Mouse (Mus musculus) heart, postnatal 36 days (tissue): ENCODE measurements around the gene Ccr1. TPM values are rescaled to one million over a fixed set of nuclear protein-coding genes. Genes with fewer than 3 reads are reported as not detected.
"Not testable (repeated sequence)": the region's sequence is repeated elsewhere in the genome, so short reads cannot be mapped to it uniquely, and the experiment has no call there.

Experiments
- DNase-seq, 2 experiments: peaks; one replicate each; pipeline ENCODE4 v3.0.0; 2021 to 2022
- intact Hi-C: fragments of 180-260 bp; cut with DNase I; formaldehyde crosslinking; loops from one replicate; pipeline ENCODE4 v1.15.1; 2025
- total RNA-seq, 2 experiments: library from RNA; stranded (reverse); gene quantifications; 2 replicates each; pipeline ENCODE4 v1.2.3; 2021

The Ccr1 gene
- total RNA-seq, result 1 to 10 TPM; 1.1 to 1.3 TPM

DNA sequence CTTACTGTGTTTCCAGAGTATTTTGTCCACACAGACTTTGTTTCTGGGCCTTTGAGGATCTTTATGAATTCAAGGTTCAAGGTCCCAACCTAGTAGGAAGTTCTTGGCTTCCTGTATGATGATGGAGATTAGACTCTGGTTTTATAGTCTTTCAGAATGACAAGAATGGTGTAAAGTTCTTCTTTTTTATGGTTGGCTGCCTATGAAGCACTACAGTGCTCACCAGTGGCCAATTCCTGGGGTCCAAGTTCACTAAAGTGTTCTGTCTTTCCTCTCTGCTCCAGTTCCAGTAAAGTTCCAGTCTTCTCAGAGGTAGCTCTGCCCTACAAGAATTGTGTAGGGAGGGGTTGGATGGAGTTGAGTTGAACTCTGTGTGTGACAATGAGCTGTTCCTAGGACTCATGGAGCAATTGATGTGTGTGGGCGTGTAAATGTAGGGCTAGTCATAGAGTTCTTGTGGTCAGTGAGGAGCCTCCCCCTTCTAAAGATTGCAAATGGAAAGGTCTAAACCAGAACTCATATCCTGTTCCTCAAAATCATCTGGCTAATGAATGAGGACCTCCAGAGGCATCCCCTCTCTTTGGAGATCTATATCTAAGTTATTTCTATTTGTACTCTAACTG is at the start of gene Ccr1:
TSS of gene Ccr1 (minus strand) at position 403 of the 623 bp plus-strand sequence.
- intact Hi-C loops, result no loop called here
- DNase-seq, result no peak

DNA sequence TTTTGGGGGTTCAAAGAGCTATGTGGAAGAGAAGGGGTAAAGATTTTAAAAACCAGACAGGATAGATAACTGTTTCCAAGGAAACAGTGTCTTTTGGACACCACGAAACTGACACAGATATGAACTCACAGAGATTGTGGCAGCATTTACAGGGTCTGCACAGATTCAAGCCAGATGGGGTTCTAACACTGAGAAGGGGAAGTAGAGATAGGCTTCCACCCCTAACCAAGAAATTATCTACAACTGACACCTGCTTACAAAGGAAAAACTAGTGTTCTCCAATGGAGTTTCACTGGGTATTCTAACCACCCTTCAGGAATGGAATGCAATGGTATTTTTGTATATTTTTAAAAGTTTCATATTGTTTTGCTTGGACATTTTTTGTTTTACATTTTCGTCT is 47.6 kb upstream of the Ccr1 start:
- intact Hi-C loops, result no loop called here
- DNase-seq, result no peak

DNA sequence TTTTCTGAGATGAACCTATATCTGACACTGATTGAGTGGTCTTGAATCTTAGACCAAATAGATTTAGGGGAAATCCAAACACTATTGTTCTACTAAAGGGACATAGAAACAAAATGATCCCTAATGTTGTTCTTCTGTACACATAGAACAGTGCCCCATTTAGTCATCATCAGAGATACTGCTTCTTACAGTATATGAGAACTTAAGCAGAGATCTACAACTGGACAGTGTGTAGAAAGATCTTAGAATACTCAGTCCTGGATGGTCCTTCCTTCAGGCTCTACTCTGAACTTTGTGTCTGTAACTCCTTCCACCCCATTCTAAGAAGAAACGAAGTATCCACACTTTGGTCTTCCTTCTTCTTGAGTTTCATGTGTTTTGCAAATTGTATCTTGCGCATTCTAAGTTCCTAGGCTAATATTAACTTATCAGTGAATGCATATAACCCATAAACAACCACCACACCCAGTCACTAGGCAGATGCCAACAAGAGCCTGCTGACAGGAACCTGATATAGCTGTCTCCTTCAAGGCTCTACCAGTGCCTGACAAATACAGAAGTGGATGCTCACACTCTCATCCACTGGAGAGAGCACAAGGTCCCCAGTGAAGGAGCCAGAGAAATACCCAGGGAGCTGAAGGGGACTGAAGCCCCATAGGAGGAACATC is 46.6 kb upstream of the Ccr1 start:
- intact Hi-C loops, result no loop called here
- DNase-seq, result no peak

DNA sequence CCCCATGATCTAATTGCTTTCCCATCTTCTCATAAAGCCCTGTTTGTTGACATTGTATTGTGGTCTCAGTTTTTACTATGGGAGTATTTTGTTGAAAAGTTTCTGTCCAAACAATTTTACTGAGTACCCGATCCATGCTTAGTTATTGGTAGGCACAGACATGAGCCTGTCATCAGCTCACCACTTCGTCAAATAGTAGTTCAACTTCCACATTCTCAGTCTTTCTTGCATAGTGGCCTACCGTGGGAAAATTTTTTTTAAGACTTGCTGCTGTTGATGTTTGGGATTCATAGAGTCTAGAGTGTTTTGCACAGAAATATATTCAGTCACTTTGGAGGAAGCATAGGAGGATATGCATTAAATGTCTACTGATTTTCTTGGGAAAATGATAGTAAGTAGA is 44.8 kb upstream of the Ccr1 start:
- intact Hi-C loops, result no loop called here
- no peak for DNase-seq

DNA sequence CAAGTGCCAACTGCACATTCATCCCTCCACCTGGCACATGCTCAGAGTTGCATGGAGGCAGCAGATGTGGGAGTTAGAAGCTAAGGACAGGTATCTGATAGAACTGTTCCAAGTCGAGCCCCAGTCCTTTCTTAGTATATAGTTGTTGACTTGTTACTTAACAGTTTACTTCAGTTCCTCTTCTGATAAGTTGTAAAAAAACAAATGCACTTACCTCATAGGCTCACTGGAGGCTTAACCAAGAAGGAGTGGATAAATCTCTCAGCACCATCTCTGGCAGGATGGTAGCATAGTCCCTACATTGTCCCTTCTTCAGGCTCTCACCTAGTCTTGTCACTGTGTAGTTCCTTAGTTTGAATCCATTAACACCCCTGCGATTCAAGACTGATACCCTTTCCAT is 44.2 kb upstream of the Ccr1 start:
- no peak for DNase-seq
- intact Hi-C loops, result no loop called here

DNA sequence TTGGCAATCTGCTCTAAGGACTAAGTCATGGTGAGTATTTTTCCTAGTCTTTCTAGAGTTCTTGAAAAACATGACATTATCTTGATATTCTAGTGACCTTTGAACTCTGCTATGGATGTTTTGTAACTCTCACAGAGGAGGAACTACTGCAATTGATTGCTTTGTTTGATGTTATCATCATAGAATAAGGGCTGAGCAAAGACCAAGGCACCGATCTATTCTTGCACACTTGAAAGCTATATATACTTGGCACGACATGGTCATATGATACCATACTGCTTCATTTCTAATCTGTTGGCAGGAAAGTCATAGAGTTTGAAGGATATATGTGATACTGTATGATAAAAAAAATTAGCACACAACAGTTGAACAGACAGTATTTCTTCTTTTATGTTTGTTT is 31.3 kb upstream of the Ccr1 start:
- intact Hi-C loops, result no loop called here
- DNase-seq, result no peak

DNA sequence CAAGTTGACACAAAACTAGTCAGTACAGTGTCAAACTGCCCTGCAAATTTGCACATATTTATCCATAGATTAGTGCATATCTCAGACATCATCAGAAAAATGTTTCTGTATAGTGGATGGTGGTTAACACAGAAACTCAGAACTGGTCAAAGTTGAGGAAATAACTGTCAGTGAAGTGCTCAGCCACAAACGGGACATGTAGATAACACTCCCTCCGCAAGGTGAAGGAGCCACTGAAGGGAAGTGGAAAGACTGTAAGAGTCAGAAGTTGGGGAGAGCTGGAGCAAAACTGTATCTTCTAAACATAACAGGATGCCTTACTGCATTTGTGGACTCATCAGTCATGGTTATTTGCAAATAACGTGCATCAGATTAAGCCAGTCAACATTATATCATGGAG is 29.2 kb upstream of the Ccr1 start:
- DNase-seq, result no peak
- intact Hi-C loops, result no loop called here

DNA sequence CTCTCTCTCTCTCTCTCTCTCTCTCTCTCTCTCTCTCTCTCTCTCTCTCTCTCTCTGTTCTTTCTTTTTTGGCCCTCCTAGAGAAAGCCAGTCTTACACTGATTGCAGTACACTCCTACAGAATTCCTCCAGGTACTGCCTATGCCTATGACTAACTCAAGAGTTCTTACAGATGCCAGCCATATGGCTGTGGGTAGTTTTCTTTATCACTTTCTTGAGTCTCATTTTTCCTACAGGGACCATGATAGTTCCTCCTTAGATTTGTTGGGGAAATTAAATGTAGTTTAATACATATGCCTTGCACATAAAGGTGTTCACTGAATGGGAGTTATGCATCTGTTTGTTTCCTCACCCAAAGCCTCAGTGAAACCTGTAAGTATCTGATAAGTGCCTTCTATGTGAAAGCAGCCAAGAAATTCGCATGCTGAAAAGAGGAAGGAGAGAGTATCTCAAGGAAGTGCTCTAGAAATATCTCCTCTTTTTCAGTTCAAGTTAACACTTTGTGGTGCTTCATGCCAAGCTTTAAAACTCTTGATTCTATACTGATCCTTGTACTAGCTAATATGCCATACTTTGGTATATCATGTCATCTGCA is 22.9 kb upstream of the Ccr1 start:
- DNase-seq, result no peak
- intact Hi-C loops, result no loop called here

DNA sequence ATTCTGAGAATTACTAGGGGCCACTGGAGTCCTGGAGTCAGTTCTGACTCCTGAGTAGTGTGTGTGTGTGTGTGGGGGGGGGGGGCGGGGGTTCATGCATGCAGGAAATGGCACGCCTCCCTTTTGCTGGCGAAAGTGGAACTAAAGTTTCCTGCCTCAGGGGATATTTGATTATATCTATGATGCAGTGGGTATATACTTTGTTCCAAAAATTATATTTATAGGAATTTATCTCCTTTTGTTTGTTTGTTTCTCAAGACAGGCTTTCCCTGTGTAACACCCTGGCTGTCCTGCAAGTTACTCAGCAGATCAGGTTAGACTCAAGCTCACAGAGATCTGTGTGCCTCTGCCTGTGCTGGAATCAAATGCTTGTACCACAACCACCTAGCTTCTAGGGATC is 21.2 kb upstream of the Ccr1 start:
- DNase-seq, result no peak
- intact Hi-C loops, result no loop called here

DNA sequence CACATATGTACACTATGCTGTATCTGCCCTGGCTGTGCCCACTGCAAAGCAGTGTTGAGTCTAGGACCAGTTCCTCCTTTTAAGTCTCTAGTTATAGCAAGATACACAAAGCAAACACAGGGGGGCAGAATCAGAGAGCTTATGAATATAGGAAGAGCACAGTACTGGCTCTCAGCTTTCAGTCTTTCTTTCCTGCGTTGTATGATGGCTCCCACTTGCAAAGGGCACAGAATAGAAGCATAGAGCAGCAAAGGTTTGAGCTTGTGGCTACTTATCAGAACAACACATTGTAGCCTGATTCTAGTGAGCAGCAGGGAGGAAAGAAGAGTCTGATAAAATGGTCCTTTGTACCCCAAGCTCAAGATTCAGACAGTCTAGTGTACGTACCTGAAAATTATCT is 17.7 kb upstream of the Ccr1 start:
- DNase-seq, result no peak
- intact Hi-C loops, result no loop called here

DNA sequence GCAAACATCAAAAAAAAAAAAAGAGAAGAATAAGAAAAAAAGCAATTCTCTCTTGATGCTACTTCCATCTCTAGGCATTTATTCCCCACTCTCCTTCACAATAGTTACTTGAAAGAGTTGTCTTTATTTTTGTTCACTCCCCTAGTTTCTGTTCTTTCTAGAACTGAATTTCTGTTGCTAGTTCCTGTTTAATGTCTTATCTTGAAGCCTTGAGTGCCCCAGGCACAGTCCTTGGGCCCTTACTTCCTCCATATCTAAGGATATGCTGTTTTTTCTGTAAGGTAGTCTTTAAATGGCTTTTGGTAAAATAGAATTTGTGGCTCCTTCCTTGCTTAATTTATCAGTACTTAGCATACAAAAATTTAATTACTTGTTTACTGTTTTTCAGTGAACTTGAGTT is 16.5 kb upstream of the Ccr1 start:
- intact Hi-C loops, result no loop called here
- DNase-seq, result no peak

DNA sequence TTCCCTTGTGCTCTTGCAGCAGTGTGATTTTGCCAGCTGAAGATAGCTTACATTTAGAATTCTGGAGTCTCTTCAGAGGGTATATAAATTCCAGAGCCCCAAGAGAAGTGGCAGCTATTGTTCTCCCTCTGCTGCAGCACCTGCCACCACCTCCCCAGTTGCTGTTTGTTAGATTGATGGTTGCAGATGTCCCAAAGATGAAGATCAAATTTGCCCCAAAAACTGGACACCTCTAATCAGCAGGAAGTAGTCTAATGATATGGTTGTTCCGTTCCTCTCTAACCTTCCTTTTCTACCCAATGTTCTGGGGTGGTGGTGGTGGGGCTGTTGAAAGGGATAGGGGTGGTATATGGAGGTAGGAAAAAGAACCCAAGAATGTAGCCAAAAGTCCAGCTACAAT is 14.2 kb upstream of the Ccr1 start:
- intact Hi-C loops, result no loop called here

DNA sequence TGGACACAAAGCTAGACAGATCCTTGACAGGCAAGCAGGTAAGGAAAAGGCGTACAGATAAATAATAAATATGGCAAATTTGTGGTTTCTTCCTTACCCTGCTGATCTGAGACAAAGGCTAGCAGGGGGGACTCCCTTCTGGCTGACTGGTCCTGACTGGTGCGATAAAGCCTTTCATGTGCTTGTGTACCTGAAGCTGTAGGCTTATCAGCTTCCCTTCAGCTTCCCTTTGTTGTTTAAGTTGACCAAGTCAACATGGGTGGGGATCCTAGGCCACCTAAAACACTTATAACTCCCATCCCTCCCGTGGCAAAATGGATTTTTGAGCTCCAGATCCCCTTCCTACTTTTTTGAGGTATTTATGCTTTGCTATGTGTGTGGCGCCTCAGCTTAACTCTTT is 13.4 kb upstream of the Ccr1 start:
- DNase-seq, result no peak
- intact Hi-C loops, result no loop called here

More for the DNA sequence above, 14.2 kb upstream of the Ccr1 start:
- DNase-seq, result no peak

DNA sequence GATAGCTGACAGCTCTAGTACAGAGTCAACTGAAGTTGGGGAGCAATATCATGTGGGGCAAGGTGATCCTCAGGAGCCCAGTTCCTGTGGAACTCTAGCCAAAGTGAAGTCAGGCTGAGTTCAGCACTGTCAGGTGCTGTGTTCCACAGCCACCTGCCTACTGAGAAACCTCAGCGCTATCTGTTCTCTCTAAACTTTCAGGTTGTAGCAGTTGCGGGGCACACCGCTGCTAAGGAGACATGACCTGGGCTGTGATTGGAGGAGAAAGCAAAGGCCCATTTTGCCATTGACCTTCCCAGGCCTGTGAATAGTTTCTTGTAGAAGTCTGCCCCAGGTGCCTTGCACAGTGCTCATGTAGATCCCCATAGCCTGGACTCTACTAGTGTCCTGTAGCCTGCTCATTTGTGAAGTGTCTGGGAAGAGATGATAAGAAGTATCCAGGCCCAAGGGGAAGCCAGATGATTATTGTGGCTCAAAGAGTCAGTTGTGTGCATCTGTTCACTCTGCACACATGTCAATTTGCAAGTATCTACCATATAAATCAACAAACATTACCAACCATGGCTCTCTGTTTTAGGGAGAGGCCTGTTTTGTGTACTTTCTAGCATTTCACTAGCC is 12.5 kb upstream of the Ccr1 start:
- not testable (repeated sequence) for DNase-seq

DNA sequence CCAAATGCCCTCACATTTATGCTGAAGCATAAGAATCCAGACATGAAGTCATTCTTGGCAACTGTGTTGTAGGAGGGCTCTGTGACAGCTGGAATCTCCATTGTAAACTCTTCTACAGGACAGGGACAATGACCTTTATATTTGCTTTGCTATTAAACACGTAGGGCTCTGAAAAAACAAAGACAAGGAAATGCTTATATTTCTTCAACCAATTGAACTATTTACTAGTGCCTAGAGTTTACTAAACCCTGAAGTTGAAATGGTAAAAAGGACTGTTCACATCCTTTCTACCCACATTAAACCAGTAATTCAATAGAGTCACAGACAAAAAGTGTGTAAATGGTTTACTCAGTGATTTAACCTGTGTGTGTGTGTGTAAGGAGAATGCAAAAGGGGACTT is 9.8 kb upstream of the Ccr1 start, which contains the start of gene Ccr1l1:
TSS of gene Ccr1l1 (minus strand) at position 101 of the 400 bp plus-strand sequence.
- no peak for DNase-seq

More for the DNA sequence above, 12.5 kb upstream of the Ccr1 start:
- intact Hi-C loops, result not testable (repeated sequence)

DNA sequence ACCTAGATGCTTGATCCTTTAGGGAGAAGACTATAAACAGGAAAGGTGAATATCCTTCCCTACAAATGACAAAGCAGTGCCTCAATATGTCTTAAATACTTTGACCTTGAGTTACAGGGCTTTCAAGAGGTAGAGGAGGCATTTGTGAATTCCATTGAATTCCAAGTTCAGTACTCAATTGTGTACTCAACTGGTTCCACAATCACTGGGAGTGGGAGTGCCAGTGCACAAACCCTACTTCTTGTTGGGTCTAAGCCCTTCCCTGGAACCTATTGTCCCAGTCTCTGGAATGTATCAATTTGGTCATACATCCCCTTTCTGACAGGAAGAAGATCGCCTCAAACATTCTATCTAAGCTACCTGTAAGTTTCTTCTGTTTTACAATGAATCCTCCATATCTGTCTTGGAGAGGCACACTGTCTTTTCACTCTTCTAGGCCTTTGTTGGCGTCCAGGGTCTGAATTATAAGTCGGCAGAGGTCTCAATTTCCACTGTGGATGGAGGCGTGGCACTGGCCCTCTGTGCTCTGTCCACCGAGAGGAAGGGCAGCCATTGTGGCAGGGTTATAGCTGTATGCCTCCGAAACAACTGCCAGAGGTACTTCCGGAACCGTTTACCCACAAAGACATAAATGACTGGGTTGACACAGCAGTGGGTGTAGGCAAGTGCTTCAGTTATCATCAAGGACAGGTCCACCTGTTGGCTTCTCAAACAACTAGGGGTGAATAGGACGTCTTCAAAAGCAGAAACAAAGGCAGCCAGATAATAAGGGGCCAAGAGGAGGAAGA is 8.6 kb upstream of the Ccr1 start:
- intact Hi-C loops, result no loop called here

More for the DNA sequence above, 9.8 kb upstream of the Ccr1 start, which contains the start of gene Ccr1l1:
- intact Hi-C loops, result no loop called here

DNA sequence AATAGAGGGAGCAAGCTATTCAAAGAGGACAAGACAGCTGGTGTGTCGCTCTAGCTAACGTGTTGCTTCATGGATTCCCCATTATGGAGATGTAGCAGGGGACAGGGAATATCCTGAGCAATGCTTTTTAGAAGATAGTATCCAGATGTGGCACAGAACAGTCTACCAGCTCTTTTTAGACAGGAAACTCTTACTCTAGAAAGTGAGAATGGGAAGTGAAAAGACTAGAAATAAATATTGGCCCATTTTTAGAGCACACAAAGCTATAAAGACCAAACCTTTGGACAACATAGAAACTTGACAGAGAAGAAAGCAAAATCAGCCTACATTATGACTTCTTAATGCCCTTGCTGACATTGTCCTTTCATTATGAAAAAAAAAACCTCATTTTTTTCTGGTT is 7.1 kb upstream of the Ccr1 start:
- DNase-seq, result no peak
- intact Hi-C loops, result no loop called here

More for the DNA sequence above, 8.6 kb upstream of the Ccr1 start:
- no peak for DNase-seq

DNA sequence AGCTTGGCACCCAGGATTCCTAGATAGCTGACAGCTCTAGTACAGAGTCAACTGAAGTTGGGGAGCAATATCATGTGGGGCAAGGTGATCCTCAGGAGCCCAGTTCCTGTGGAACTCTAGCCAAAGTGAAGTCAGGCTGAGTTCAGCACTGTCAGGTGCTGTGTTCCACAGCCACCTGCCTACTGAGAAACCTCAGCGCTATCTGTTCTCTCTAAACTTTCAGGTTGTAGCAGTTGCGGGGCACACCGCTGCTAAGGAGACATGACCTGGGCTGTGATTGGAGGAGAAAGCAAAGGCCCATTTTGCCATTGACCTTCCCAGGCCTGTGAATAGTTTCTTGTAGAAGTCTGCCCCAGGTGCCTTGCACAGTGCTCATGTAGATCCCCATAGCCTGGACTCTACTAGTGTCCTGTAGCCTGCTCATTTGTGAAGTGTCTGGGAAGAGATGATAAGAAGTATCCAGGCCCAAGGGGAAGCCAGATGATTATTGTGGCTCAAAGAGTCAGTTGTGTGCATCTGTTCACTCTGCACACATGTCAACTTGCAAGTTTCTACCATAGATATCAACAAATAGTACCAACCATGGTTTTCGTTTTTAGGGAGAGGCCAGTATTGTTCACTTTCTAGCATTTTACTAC is 1.5 kb downstream of the Ccr1 start:
- intact Hi-C loops, DNase-seq: not testable (repeated sequence)

DNA sequence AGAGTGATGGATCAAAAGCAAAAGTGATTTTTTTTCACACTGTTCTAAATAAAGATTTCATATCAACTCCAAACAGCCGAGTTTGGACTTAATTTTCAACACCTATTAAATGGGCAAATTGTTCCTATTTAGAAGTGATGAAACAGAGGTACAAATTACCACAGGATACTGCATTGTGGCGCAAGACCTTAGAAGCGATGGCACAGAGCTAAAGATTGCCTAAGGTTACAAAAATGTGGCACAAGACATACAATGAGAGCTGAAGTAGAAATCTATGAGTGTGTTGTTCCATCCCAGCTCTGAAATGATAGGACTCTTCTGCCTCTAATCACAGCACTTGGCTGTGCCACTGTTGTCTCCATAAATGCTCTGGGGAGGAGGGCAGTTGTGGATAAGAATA is 3.7 kb downstream of the Ccr1 start:
- intact Hi-C loops, result no loop called here
- DNase-seq, result no peak

DNA sequence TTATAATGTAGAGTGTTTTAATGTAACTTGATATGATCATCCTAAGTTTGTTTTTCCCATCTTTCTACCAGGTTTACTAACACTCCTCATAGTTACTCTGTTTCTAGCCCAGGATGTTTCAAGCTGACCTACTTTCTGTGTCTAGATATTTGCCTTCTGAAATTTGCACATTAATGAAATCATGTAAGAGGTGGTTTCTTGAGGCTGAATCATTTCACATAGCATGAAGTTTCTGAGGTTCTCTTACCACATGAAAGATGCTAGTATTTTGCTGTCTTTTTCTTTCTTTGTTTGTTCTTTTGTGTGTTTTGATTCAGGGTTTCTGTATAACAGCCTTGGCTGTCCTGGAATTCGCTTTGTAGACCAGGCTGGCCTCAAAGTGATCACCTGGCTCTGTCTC is 8.3 kb downstream of the Ccr1 start:
- intact Hi-C loops, result no loop called here

More for the DNA sequence above, 8.3 kb downstream of the Ccr1 start:
- no peak for DNase-seq
